Mouse (Mus musculus) hindbrain, embryonic 16.5 days (tissue): ENCODE results near the gene Ubtd2. TPM values are rescaled to one million over a fixed set of nuclear protein-coding genes. Genes with fewer than 3 reads are reported as not detected.

ENCODE experiments used
- ATAC-seq: fragments of 200-750 bp; cut with Nextera tagmentation; 2 replicates; pipeline ENCODE4 v1.8.0; 2017; ENCODE audit warnings: moderate TSS enrichment, moderate library complexity
- H3K27ac ChIP-seq: fragments of 300-500 bp; sonication (generic); 2 replicates; pipeline ENCODE4 v1.5.1; 2014; ENCODE audit warnings: low read depth, mild to moderate bottlenecking, control low read depth, low read length, moderate library complexity
- H3K27me3 ChIP-seq: fragments of 300-500 bp; sonication (generic); replicated peaks from 2 replicates; pipeline ENCODE4 v1.6.1; 2014; ENCODE audit warnings: low read length; ENCODE audit not compliant: control insufficient read depth, insufficient read depth
- H3K36me3 ChIP-seq: fragments of 300-500 bp; sonication (generic); 2 replicates; pipeline ENCODE4 v1.6.1; 2014; ENCODE audit warnings: mild to moderate bottlenecking, low read length, moderate library complexity, mixed read lengths; ENCODE audit not compliant: control insufficient read depth, insufficient read depth
- H3K4me1 ChIP-seq: fragments of 300-500 bp; sonication (generic); 2 replicates; pipeline ENCODE4 v1.6.1; 2014; ENCODE audit warnings: low read depth, low read length; ENCODE audit not compliant: control insufficient read depth, insufficient read depth
- H3K4me2 ChIP-seq: fragments of 300-500 bp; sonication (generic); 2 replicates; pipeline ENCODE4 v1.6.1; 2014; ENCODE audit warnings: mild to moderate bottlenecking, low read length, control low read depth, moderate library complexity
- H3K4me3 ChIP-seq: fragments of 300-500 bp; sonication (generic); 2 replicates; pipeline ENCODE4 v1.5.1; 2014; ENCODE audit warnings: mild to moderate bottlenecking, low read length, control low read depth, moderate library complexity
- H3K9ac ChIP-seq: fragments of 300-500 bp; sonication (generic); 2 replicates; pipeline ENCODE4 v1.6.1; 2014; ENCODE audit warnings: low read depth, mild to moderate bottlenecking, control low read depth, low read length, moderate library complexity
- H3K9me3 ChIP-seq: fragments of 300-500 bp; sonication (generic); 2 replicates; pipeline ENCODE4 v1.6.1; 2014; ENCODE audit warnings: mild to moderate bottlenecking, low read length, moderate library complexity; ENCODE audit not compliant: control insufficient read depth
- WGBS: fragments of 180-500 bp; shearing (Covaris S2); extraction: QIAGEN DNeasy Blood & Tissue Kit; methylation state at CpG from one replicate; pipeline ENCODE4 v1.1.7; 2014; 5-methylcytosine and 5-hydroxymethylcytosine counted together
- polyA plus RNA-seq: library from polyadenylated mRNA; unstranded; fragments of >200 nt; fragmentation: Nextera tagmentation; extraction: Ambion mirVana; gene quantifications from 2 replicates; pipeline ENCODE4 v1.2.1, GENCODE M21; 2015

Gene Ubtd2
- polyA plus RNA-seq, 1 experiment from 2014 or later = 36.8 TPM

DNA sequence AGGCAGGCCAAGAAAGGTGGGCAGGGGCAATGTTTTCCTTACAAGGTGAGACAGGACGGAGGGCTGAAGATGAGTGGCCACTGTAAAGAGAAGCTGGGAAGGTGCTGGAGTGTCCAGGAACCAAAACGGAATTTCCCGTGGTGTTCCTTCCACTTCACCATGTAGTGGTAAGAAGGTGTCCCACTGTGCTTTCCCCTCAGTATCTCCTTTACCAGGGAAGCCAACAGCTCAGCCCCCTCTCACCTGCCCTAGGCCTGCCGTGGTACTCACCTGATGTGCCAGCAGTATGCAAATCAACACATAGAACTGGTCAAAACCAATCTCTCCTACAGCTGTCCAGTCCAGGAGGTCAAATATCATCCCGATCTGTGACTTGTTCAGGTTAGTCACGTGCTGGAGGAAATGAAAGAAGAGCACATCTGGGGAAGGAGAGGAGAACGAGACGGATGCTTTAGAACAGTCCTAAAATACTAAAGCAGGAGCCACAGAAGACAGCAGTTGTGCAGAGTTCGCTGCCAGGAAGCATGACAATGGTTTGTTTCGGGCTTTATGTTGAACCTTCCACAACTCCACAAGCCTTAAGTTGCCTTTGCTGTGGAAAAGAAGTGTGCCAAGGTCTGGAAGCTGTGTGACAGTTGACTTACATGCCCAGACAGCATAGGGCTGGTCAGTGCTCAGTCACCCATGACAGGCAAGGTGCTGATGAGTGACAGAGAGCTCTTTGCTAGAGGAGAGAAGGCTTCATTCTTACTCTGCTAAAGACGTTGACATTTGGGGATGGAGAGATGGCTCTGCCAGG lies 69.2 kb downstream of the Ubtd2 start:
- H3K4me3 ChIP-seq = no peak overlapping the region
- no peak overlapping the region for H3K4me2 ChIP-seq
- no peaks in the 10 kb centered on the region for H3K27me3 ChIP-seq
- 86% methylated on average over 11 of the region's 11 CpGs for WGBS
- no peak overlapping the region for H3K27ac ChIP-seq
- no peak for ATAC-seq
- no peaks in the 10 kb centered on the region for H3K4me1 ChIP-seq
- H3K36me3 ChIP-seq = no peaks in the 10 kb centered on the region; the same call in 1 of the 2 replicates
- no peak overlapping the region for H3K9ac ChIP-seq
- no peaks in the 10 kb centered on the region for H3K9me3 ChIP-seq

DNA sequence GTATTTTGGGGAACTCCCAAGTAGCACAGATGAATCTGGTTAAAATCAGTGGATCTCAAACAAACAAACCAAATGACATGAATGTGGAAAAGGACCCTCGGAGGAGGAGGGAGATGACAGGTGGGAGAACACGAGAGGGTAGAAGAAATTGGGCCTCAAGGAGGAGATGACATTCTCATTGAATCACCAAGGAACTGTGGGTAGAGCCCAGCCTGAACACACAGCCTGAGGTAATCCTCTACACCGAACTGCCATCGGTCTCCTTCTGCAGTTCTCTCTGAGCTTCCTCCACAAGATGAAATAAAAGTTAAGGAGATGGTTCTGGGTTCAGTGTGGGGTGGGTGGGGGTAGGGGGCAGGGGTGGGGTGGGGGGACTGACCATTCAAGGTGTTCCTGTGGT lies 71.8 kb downstream of the Ubtd2 start:
- Histone ChIP-seq H3K9me3 (no peaks in the 10 kb centered on the region), H3K4me1 (no peaks in the 10 kb centered on the region), H3K27me3 (no peaks in the 10 kb centered on the region; the same call in 1 of the 2 replicates), H3K9ac (no peak overlapping the region), H3K4me3 (no peak overlapping the region), H3K4me2 (no peak overlapping the region), H3K36me3 (no peaks in the 10 kb centered on the region; the same call in 1 of the 2 replicates), H3K27ac (no peak overlapping the region)
- 89% methylated on average over 4 of the region's 4 CpGs for WGBS
- ATAC-seq = no peak

DNA sequence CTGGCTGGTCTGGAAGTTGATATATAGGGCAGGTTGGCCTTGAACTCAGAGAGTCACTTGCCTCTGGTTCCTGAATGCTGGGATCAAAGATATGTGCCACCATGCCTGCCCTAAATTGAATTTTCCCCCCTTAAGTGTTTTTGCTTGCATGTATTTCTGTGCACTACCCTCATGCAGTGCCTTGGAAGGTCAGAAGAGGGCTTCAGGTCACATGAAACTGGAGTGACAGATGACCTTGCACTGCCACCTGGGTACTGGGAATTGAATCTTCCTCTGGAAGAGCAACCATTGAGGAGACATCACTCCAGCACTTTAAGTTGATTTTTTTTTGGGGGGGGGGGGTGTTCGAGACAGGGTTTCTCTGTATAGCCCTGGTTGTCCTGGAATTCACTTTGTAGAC lies 75.0 kb downstream of the Ubtd2 start:
- Histone ChIP-seq H3K9me3 (no peaks in the 10 kb centered on the region), H3K27ac (no peak overlapping the region), H3K4me2 (no peak overlapping the region), H3K9ac (no peak overlapping the region), H3K36me3 (no peaks in the 10 kb centered on the region), H3K4me1 (peaks cover 11% of the 10 kb centered on the region), H3K27me3 (no peaks in the 10 kb centered on the region; the same call in 1 of the 2 replicates), H3K4me3 (no peak overlapping the region)
- WGBS = 100% methylated on average over 1 of the region's 1 CpGs
- ATAC-seq = no peak

GRCm38 (mm10) chr11:32531871-32532764 lies 76.9 kb downstream of the Ubtd2 start, which contains the start of gene Efcab9:
TSS of gene Efcab9 (minus strand) at chr11:32532081.
- Histone ChIP-seq H3K27me3 (no peaks in the 10 kb centered on the region; the same call in 1 of the 2 replicates), H3K9ac (peak within 1 kb of the TSS; percentile 79), H3K27ac (no peak within 1 kb of the TSS), H3K4me1 (peaks cover 11% of the 10 kb centered on the region), H3K9me3 (no peaks in the 10 kb centered on the region), H3K4me2 (peak within 1 kb of the TSS; percentile 99), H3K36me3 (no peaks in the 10 kb centered on the region), H3K4me3 (peak within 1 kb of the TSS; percentile 71)
- 0 out of 2 replicates have a peak, but pooled peaks have one; percentile 5 for ATAC-seq
- 6% methylated on average over 33 of the region's 33 CpGs for WGBS

DNA sequence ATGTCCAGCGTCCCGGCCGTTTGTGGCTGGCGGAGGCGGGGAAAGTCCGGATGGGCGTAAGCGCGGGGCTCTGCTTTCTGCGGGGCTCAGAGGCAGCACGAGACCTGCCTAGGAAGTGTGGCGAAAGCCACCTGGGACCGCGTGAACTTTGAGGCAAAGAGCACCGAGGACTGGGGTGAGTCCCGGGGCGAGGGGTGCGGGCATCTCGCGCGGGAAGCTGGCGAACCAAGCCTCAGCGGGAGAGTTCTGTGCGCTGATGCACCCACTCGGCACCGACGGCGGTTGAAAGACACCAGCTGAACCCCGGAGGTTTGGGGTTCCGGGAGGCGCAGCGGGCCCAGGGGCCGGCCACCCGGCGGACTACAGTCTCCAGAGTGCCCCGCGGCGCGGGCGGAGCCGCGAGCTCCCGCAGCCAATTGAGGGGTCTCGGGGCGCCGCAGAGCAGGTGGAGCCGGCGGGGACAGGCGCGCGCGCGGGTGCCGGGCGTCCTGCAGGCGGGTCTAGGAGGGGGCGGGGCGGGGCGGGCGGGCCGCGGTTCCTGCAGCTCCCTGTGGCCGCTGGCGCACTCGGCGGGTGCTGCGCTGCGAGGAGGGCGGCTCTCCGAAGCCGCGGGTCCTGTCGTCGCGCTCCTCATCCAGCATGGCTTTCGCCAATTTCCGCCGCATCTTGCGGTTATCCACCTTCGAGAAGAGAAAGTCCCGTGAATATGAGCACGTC lies 77.8 kb downstream of the Ubtd2 start, which contains the start of gene Stk10:
TSS of gene Stk10 (plus strand) at position 541 of the 717 bp plus-strand sequence.
- Histone ChIP-seq H3K9ac (peak within 1 kb of the TSS; percentile 79), H3K4me1 (peaks cover 11% of the 10 kb centered on the region), H3K4me2 (peak within 1 kb of the TSS; percentile 99), H3K27ac (peak within 1 kb of the TSS; percentile 24; the same call in 1 of the 2 replicates), H3K9me3 (no peaks in the 10 kb centered on the region), H3K36me3 (no peaks in the 10 kb centered on the region), H3K27me3 (no peaks in the 10 kb centered on the region; the same call in 1 of the 2 replicates), H3K4me3 (peak within 1 kb of the TSS; percentile 71)
- ATAC-seq = peak; percentile 95
- under 1% methylated on average over 38 of the region's 82 CpGs for WGBS

DNA sequence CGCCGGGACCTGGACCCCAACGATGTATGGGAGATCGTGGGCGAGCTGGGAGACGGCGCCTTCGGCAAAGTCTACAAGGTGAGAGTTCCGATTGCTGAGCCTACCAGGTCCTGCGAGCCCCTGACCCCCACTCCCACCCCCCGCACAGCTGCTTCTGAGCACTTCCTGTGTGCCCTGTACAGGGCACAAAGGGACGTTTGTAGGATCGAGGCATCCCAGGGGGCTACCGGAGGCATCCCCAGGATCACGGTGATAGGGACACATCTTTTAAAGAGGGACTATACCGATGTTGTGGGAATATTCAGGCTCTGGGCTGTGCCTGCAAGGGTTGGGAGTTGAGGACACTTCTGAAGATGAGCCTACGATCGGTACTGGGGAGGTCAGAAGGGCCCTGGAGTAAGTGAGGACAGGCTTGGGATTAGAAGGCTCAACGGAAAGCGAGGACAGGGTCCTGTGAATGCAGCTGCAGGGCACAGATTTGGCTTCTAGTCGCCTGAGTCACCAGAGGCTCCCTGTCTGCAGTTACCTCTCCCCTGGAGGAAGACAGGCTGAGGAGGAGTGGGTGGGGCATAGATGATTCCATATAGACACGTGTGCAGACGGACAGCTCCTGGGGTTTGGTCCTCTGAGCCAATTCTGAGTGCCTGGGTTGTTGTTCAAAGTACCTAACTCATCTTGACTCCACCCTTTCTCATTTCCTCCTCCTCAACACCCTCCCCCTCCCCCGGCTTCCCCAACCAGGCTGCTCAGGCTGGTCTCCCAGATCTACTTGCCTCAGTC lies 78.5 kb downstream of the Ubtd2 start:
- WGBS = 1% methylated on average over 24 of the region's 24 CpGs
- no peaks in the 10 kb centered on the region; the same call in 1 of the 2 replicates for H3K27me3 ChIP-seq
- H3K4me2 ChIP-seq = peak overlapping the region; percentile 99
- peak overlapping the region; percentile 24; the same call in 1 of the 2 replicates for H3K27ac ChIP-seq
- ATAC-seq = peak; percentile 56
- peak overlapping the region; percentile 71 for H3K4me3 ChIP-seq
- no peaks in the 10 kb centered on the region for H3K36me3 ChIP-seq
- peaks cover 11% of the 10 kb centered on the region for H3K4me1 ChIP-seq
- no peaks in the 10 kb centered on the region for H3K9me3 ChIP-seq
- peak overlapping the region; percentile 79 for H3K9ac ChIP-seq

- no peak overlapping the region for H3K9ac ChIP-seq
Measured at GRCm38 (mm10) chr11:32534453-32535075, 79.4 kb downstream of the Ubtd2 start.

DNA sequence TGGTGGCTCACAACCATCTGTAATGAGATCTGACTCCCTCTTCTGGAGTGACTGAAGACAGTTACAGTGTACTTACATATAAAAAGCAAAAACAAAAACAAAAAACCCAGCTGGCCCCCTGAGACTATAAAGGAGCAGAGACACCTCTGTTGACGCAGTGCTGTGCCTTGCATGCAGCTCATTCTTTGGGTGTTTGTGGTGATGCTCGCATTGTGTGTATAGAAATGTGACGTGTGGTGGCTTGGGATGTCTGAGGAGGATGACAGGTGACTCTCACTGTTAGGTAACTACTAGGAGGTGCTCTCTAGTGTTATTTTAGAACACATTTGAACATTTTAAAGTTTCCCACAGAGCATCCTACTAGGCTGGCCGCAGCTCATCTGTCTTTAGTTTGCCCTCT lies 80.5 kb downstream of the Ubtd2 start:
- Histone ChIP-seq H3K27me3 (no peaks in the 10 kb centered on the region; the same call in 1 of the 2 replicates), H3K4me1 (peaks cover 11% of the 10 kb centered on the region), H3K9me3 (no peaks in the 10 kb centered on the region), H3K4me2 (no peak overlapping the region), H3K4me3 (no peak overlapping the region), H3K36me3 (no peaks in the 10 kb centered on the region), H3K27ac (no peak overlapping the region), H3K9ac (no peak overlapping the region)
- 92% methylated on average over 4 of the region's 4 CpGs for WGBS
- no peak for ATAC-seq

More at GRCm38 (mm10) chr11:32534453-32535075, 79.4 kb downstream of the Ubtd2 start:
- Histone ChIP-seq H3K27ac (no peak overlapping the region), H3K4me2 (peak overlapping the region; percentile 99), H3K27me3 (no peaks in the 10 kb centered on the region; the same call in 1 of the 2 replicates), H3K36me3 (no peaks in the 10 kb centered on the region), H3K9me3 (no peaks in the 10 kb centered on the region), H3K4me3 (no peak overlapping the region), H3K4me1 (peaks cover 11% of the 10 kb centered on the region)
- WGBS = 75% methylated on average over 7 of the region's 7 CpGs
- ATAC-seq = no peak
